Mouse (Mus musculus): ENCODE measurements around the gene Hoxb6.

- TF ChIP-seq CTCF (conservative IDR thresholded peaks at IDR 0.05; ENCODE audit: insufficient read depth, insufficient read length, low read depth, low read length) (no peak), POLR2A (IDR thresholded peaks at IDR 0.05; ENCODE audit: low read depth, low read length) (no peak)
Measured at GRCm38 (mm10) chr11:96257141-96257540, 35.1 kb upstream of the Hoxb6 start.

Data from kidney, adult 2 months (tissue).